Mouse (Mus musculus) neutrophil, adult 5-6 weeks (primary cell): ENCODE data around the gene Rbm4. TPM values are rescaled to one million over a fixed set of nuclear protein-coding genes. Genes with fewer than 3 reads are reported as not detected.
"Not testable (repeated sequence)": the region's sequence is repeated elsewhere in the genome, so short reads cannot be mapped to it uniquely, and the experiment has no call there.

ENCODE experiments used
- ATAC-seq: fragments of 151-379, 151-347 bp; 2 replicates; pipeline ENCODE4 v1.8.0; 2017; ENCODE audit warnings: mild to moderate bottlenecking, moderate TSS enrichment; ENCODE audit not compliant: insufficient number of reproducible peaks, poor library complexity, low FRiP score, severe bottlenecking; ENCODE audit errors: extremely low read depth
- total RNA-seq: library from RNA; stranded (forward); fragments of 200-1000 nt; gene quantifications from 2 replicates; pipeline ENCODE4 v1.2.3, GENCODE M21; 2017

Gene Rbm4
- 84.6 and 93.8 TPM in 2 replicates for total RNA-seq

DNA sequence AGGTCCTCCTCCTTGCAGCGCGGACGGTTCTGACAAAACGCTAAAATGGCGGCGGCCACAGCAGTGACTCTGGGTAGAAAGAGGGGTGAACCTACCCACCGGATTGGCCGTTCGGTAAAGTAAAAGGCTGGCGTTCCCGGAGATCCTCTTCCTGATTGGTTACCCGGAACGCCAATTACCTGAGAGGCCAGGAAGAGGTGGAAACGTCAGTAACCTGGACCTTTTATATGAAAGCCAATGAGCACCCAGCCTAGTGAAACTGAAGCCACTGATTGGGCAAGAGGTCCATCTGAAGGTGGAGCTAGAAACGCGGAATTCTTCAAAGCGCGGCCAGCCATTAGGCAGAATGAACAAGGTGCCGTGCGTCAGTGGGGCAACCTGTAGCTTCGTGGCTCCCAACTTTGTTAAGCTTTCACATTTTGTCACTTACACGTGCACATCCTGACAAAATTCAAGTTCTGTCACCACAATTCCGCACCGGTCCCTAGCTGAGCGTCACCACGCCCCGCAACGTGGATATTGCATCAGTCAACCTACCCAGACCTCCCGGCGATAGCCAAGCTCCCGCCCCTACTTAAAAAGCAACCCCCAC, at the start of gene Rbm4:
Gene Rbm4, minus strand, starts transcription at position 71 of the 592 bp plus-strand sequence.
- peak; percentile 99 for ATAC-seq

DNA sequence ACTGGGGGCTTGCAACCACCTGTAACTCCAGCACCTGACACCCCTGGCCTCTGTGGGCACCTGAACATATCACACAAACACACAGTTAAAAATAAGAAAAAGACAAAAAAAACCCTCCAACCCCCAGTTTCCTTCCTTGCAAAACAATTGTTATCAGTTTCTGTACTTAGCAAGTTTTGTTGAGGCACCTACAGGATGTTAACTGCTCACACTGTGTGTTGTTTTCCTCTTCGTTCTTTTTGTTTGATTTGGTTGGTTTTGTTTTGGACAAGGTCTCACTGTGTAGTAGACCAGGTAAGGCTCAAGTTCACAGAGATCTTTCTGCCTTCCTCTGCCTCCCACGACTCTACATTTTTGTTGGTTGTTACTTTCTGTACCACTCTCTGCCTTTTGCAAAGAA, 48.9 kb upstream of the Rbm4 start:
- ATAC-seq: no peak

DNA sequence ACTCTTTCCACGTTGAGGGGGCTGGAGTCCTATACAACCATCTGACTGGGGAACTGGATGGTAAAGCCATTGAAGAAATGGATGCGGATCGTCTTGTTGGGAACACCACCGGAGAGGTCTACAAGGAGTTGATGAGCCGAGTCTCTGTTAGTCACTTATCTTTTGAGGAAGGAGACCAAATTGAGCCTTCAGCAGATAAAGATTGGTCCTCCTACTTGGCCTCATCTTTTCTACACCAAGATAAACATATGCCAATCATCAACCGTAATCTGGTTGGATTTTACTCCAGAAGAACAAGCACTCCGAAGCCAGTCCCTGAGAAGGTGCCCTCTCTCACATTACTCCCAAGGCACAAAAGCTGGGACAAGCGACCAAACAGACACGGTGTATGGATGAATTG, 47.1 kb upstream of the Rbm4 start:
- no peak for ATAC-seq

DNA sequence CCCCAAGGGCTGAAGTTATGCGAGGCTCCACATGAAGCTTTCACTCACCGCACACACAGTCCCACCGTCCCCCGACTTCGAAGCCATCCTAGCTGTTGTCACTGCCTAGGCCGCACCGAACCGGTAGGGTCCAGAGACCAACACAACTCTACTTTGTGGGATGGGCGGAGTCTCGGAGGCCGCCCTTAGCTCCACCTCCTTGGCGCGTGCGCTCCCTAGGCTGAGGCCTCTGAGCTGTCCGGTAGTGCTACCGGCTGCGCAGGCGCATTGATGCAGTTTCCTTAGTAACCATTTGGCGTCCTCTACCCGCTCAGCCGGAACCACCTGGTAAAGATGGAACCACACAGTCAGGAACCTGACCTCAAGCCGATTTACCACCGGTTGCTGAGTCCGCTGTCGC, 45.4 kb upstream of the Rbm4 start, which contains the start of the genes Ccs and Ccdc87:
Gene Ccs, minus strand, starts transcription at position 184 of the 400 bp plus-strand sequence.
Gene Ccdc87, plus strand, starts transcription at position 218 of the 400 bp plus-strand sequence.
- ATAC-seq: peak; percentile 95

DNA sequence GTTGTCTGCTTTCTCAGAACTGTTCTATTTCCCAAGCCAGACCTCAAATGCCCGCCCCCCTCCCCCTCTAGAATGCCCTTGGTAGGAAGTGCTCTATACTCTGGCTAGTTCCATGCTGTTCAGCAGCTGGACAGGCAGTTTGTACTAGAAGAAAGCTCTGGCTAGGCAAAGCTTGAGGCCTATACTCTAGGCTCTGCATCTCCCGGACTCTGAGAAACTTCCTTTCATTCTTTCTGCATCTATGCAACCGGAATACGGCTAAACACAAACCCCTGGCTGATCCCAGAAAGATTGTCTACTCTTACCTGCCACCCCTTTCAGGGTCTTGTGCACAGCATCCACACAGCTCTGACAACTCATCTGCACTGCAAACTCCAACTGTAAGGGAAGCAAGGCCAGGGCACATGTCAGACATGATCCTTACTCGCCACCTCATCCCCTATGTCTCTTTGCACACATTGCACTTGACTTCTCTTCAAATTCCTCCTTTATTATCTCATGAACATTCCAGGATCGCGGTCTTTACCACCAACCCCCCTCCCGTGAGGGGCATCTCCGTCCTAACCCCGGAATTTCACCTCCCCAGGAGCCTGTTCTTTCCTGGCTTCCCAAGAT, 44.9 kb upstream of the Rbm4 start:
- ATAC-seq: no peak

DNA sequence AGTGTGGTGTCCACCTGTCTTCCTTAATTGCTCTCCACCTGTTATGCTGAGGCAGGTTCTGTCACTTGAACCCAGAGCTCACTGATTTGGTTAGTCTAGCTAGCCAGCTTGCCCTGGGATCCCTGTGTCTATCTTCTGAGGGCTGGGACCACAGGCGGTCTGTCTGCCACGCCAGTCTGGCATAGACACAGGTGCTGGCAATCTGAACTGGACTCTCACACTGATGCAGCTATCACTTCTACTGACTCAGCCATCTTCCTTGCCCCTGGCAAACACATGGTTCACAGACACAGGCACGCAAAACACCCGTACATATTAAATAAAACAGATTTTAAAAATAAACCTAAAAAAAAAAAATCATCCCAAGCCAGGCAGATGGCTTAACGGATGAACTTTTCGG, 43.3 kb upstream of the Rbm4 start:
- ATAC-seq: no peak

DNA sequence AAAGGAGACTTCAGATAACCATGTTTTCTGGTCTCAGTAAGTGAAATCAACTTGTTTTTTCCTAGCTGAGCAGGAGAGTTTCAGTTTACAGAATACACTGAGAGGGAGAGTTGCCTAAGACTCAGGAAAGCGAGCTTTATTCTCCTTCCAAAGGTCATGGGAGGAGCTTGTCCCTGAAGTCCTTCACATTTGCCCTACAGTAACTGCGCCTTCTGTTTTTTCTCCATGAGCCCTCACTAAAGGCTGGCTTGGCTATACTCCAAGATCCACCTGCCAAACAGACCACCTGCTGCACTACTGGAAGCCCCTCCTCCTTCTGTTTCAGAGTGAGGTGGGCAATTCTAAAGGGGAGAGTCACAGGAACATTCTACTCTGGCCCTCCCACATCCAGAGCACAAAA, 42.4 kb upstream of the Rbm4 start:
- no peak for ATAC-seq

DNA sequence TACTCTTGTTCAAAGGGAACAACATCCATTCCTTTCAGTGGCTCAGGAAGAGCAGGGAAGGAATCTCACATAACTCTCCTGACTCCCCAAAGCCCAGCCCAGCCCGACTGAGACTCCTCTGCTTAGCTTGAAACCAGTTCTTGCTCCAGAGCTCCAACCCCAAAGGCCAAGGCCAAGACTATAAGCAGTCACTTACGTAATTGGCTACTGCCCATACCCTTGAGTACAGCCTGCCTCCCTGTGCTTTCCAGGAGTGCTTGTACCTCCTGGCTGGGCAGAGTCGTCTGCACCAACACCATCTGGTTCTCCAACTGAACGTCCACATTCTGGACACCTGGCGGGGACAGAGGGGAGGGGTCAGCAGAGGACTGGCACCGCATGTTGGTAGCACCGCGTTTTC, 40.3 kb upstream of the Rbm4 start:
- no peak for ATAC-seq

DNA sequence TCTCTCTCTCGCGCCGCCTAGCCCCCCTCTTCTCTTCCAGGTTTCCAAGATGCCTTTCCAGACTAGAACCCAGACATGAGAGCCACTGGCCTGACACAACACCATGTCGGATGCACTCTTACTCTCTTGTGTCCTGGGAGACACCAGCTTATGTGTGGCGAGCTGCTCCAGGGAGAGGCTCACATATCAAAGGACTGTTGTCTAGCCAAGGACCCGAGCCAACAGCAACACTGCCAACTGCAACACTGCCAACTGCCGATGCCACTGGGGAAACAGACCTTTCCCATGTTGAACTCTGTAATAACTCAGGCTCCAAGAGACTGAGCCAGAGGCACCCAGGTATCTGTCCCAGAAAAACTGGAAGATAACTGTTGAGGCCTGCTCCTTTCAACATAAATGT, 35.5 kb upstream of the Rbm4 start:
- ATAC-seq: no peak

DNA sequence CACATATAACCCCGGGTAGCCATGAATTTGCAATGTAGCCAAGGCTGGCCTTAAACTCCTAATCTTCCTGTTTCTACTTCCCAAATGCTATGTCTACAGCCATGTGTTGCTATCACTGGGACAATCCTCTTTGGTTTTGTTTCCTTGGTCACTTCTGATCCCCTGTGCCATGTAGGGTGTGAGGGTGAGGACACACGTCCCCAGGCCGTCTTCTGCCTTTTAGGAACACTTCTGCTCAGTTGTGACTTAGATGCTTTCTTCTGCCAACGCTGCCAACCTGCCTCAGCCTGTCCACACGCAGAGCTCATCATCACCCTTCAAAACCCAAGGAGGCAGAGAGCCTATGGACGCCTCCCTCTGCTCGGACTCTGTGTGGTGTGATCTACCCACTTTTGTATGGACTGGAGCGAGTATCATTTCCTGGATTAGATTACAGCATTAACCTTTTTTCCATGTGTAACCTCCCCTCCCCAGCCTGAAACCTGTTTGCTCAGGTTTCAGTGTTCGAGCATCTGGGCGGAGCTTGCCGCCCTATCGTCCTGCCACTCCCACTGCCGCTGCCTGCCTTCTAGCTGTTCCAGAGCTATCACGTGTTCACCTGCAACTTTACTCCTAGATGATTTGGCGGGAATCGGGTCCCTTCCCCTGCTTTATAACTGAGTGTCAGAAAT, 34.9 kb upstream of the Rbm4 start:
- no peak for ATAC-seq

DNA sequence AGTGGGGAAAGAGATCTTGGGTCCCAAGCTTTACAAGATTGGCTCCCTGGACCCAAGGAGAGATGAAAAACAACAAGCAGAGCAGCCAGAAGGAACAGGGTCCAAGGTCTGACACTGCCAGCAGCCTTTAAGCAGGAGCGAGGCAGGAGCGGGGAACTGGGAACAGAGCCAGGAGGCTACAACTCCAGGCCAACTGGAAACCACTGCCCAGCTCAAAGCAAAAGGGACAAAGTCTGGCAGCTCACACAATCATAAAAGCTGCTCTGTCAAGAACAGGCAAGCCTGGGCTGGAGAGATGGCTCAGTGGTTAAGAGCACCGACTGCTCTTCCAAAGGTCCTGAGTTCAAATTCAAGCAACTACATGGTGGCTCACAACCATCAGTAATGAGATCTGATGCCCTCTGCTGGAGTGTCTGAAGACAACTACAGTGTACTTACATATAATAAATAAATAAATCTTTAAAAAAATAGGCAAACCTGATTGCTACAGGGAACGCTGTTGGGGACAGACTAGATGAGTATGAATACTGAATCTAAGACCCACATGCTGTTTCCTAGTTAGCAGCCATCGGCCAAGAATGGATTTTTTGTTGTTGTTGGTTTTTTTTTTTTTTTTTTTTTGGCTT, 27.1 kb upstream of the Rbm4 start:
- no peak for ATAC-seq

DNA sequence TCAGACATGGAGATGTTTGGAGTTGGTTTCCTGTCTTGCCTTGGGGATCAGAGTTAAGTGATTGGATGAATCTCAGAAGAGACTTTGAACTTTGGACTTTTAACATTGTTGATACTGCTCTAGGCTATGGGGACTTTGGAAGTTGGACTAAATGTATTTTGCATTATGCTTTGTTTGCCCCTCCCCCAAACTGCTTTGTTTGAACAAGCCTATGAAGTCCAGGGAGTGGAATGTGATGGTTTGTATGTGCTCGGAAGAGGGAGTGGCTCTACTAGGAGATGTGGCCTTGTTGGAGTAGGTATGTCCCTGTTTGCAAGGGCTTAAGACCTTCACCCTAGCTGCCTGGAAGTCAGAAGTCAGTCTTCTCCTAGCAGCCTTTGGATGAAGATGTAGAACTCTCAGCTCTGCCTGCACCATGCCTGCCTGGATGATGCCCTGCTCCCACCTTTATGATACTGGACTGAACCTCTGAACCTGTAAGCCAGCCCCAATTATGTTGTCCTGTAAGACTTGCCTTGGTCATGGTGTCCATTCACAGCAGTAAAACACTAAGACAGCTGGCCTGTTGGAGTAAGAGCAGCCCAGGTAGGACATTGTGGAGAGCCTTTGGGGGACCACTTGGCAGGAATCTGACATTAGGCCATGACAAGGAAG, 23.6 kb upstream of the Rbm4 start:
- ATAC-seq: no peak

DNA sequence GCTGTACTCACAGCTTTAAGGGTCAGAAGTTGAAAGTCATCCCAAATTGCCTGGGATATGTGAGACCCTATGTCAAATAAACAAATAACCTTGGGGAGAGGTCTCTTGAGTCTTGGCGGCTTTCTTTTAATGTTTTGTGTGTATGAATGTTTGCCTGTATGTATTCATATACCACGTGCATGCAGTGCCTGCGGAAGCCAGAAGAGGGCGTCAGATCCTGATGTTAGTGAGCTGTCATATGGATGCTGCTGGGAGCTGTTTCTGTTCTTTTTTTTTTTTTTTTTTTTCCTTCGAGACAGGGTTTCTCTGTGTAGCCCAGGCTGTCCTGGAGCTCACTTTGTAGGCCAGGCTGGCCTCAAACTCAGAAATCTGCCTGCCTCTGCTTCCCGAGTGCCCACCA, 19.3 kb upstream of the Rbm4 start:
- no peak for ATAC-seq

DNA sequence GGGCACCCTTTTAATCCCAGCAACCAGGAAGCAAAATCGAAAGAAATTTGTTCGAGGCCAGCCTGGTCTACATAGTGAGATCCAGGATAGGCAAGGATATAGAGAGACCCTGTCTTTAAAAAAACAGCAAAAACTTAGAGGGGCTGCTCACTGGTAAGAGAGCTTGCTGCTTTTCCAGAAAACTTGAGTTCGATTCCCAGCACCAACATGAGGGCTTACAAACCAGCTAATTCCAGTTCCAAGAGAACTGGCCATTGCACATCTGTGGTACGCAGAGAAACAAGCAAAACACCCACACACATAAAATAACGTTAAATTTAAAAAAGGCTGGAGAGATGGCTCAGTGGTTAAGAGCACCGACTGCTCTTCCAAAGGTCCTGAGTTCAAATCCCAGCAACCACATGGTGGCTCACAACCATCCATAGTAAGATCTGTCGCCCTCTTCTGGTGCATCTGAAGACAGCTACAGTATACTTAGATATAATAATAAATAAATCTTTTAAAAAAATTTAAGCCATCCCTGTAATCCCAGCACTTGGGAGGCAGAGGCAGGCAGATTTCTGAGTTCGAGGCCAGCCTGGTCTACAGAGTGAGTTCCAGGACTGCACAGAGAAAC, 18.7 kb upstream of the Rbm4 start:
- not testable (repeated sequence) for ATAC-seq

DNA sequence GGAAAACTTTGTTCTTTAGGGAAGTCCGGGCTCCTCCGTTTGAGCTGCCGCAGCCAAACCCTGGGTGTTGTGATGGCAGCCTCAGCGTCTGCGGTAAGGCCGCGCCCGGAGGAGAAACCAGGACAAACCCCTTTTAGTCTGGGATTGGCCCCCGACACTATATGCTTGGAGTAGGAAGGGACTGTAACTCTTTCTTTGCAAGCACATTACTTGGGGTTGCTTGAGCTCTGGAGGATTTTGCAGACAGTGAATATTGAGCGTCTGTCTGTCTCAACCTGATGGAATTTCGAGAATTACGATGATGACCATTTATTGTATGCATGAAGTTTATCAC, 18.2 kb upstream of the Rbm4 start:
- ATAC-seq: no peak

DNA sequence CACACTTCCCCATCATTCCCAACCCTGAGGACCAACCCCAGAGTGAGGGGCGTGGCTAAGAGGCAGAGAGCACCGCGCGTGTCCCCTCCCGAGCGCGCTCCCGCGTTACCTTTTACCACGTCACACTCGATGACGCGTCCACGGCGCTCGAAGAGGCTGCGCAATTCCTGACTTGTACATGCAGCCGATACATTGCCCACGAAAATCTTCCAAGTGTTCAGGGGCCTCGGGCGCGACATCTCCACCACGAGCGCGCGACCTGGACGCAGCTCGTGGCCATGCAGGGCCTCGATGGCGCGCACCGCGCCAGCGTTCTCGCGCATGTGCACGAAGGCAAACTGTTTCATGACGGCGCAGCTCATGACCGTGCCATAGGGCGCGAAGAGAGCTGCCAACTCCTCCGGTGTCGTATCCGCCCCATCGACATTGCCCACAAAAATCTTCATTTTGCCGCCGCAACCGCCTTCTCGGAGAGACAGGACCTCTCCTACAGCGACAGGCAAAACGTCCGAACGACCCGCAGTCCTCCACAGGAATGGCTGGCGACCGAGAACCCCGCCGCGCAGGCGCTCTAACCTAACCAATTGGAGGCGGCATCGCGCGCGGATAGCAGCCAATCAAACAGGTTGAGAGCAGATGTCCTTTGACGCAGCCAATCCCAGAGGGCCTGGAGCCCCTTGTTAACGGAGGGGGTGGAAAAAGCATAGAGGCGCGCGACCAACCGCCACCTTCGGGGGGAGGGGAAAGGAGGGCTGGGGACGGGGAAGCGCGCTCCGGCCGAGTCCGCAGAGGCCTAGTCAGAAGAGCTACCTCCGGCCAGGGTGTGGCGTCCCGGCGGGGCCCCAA, 17.6 kb upstream of the Rbm4 start, which contains the start of the genes Gm21992 and Rbm14:
Gene Gm21992, minus strand, starts transcription at position 550 of the 846 bp plus-strand sequence.
Gene Rbm14, minus strand, starts transcription at position 572 of the 846 bp plus-strand sequence.
- peak; percentile 99 for ATAC-seq

DNA sequence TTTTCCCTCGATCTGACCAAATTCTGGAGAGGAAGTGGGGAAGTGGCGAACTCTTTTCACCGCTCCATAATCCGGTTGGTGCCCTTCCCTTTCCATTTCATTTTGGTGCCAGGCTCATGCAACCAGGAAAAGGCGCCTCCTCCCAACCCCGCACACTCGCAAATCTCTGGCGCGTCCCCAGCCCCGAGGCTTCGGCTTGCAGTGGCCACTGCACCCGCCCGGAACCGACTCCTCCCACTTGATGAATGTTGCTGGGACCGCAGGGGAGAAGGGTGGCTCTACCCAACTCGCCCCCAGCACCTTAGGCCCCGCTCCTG, 17.0 kb upstream of the Rbm4 start:
- ATAC-seq: no peak

DNA sequence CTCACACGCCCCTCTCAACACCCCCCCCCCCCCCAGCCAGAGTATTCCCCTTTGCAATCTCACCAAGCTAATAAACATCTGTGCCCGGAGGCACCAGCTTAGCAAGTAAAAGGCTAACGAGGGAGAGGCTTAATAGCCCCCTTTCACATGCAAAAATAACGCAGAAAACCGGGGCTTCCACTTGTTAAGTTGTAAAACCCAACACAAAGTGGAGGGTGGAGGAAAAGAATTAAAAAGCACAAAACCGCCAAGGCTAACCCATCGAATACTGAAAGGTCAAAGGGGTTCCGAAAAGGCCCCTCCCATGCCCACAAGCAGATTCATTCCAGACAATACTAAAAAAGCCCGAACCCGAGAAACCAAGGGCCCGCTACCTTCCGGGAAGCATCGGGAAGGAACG, 16.6 kb upstream of the Rbm4 start:
- ATAC-seq: no peak
